Mouse (Mus musculus): ENCODE measurements around the gene Dhodh. TPM values are rescaled to one million over a fixed set of nuclear protein-coding genes. Genes with fewer than 3 reads are reported as not detected.

The Dhodh gene
- polyA plus RNA-seq, 1 experiment: 34.7 TPM

GRCm38 (mm10) chr8:109614243-109615210 lies 6.1 kb upstream of the Dhodh start, which contains the start of gene Pkd1l3:
TSS of gene Pkd1l3 (plus strand) at chr8:109614517.
- H3K4me1 ChIP-seq (replicated peaks; ENCODE audit: control insufficient read depth, insufficient read depth, low read length): peaks cover 2% of the 10 kb centered on the region; the same call in 1 of the 2 replicates
- 27% methylated on average over 27 of the region's 27 CpGs for WGBS
- no peak for DNase-seq
- H3K4me3 ChIP-seq (ENCODE audit: control insufficient read depth, insufficient read depth, low read length): peak within 1 kb of the TSS; percentile 37
- H3K36me3 ChIP-seq (ENCODE audit: control insufficient read depth, insufficient read depth, low read length): no peaks in the 10 kb centered on the region
- no peak within 1 kb of the TSS for H3K27ac ChIP-seq (ENCODE audit: control insufficient read depth, insufficient read depth, low read length)
- TF ChIP-seq POLR2A (IDR thresholded peaks at IDR 0.05; ENCODE audit: control insufficient read depth, extremely low read depth, insufficient read depth, low read length, poor library complexity) (no peak), CTCF (IDR thresholded peaks at IDR 0.05; ENCODE audit: borderline replicate concordance, control insufficient read depth, extremely low read depth, insufficient read depth, low read length, poor library complexity) (no peak)
- no peaks in the 10 kb centered on the region for H3K27me3 ChIP-seq (ENCODE audit: control insufficient read depth, insufficient read depth, low read length)

- no peak for DNase-seq
- H3K36me3 ChIP-seq (ENCODE audit: control insufficient read depth, insufficient read depth, low read length): no peaks in the 10 kb centered on the region
- H3K27ac ChIP-seq (ENCODE audit: control insufficient read depth, insufficient read depth, low read length): peak overlapping the region; percentile 86
- 27% methylated on average over 5 of the region's 5 CpGs for WGBS
- H3K4me3 ChIP-seq (ENCODE audit: control insufficient read depth, insufficient read depth, low read length): no peak overlapping the region
- TF ChIP-seq POLR2A (IDR thresholded peaks at IDR 0.05; ENCODE audit: control insufficient read depth, extremely low read depth, insufficient read depth, low read length, poor library complexity) (no peak), CTCF (IDR thresholded peaks at IDR 0.05; ENCODE audit: borderline replicate concordance, control insufficient read depth, extremely low read depth, insufficient read depth, low read length, poor library complexity) (no peak)
- no peaks in the 10 kb centered on the region for H3K27me3 ChIP-seq (ENCODE audit: control insufficient read depth, insufficient read depth, low read length)
- peaks cover 8% of the 10 kb centered on the region for H3K4me1 ChIP-seq (replicated peaks; ENCODE audit: control insufficient read depth, insufficient read depth, low read length)
Measured at GRCm38 (mm10) chr8:109609153-109609502, 655 bp upstream of the Dhodh start.

- no peak overlapping the region for H3K27ac ChIP-seq (ENCODE audit: control insufficient read depth, insufficient read depth, low read length)
- 21% methylated on average over 12 of the region's 12 CpGs for WGBS
- H3K4me1 ChIP-seq (replicated peaks; ENCODE audit: control insufficient read depth, insufficient read depth, low read length): peaks cover 8% of the 10 kb centered on the region
- no peaks in the 10 kb centered on the region for H3K27me3 ChIP-seq (ENCODE audit: control insufficient read depth, insufficient read depth, low read length)
- H3K36me3 ChIP-seq (ENCODE audit: control insufficient read depth, insufficient read depth, low read length): no peaks in the 10 kb centered on the region
- TF ChIP-seq CTCF (IDR thresholded peaks at IDR 0.05; ENCODE audit: borderline replicate concordance, control insufficient read depth, extremely low read depth, insufficient read depth, low read length, poor library complexity) (no peak), POLR2A (IDR thresholded peaks at IDR 0.05; ENCODE audit: control insufficient read depth, extremely low read depth, insufficient read depth, low read length, poor library complexity) (no peak)
- H3K4me3 ChIP-seq (ENCODE audit: control insufficient read depth, insufficient read depth, low read length): peak overlapping the region; percentile 45; the same call in 1 of the 2 replicates
- DNase-seq: no peak
Measured at GRCm38 (mm10) chr8:109607650-109608049, 823 bp downstream of the Dhodh start.

- H3K27ac ChIP-seq (ENCODE audit: control insufficient read depth, insufficient read depth, low read length): no peak overlapping the region
- H3K4me1 ChIP-seq (replicated peaks; ENCODE audit: control insufficient read depth, insufficient read depth, low read length): peaks cover 8% of the 10 kb centered on the region
- 94% methylated on average over 2 of the region's 2 CpGs for WGBS
- H3K27me3 ChIP-seq (ENCODE audit: control insufficient read depth, insufficient read depth, low read length): no peaks in the 10 kb centered on the region
- DNase-seq: no peak
- H3K36me3 ChIP-seq (ENCODE audit: control insufficient read depth, insufficient read depth, low read length): no peaks in the 10 kb centered on the region
- no peak overlapping the region for H3K4me3 ChIP-seq (ENCODE audit: control insufficient read depth, insufficient read depth, low read length)
- TF ChIP-seq POLR2A (IDR thresholded peaks at IDR 0.05; ENCODE audit: control insufficient read depth, extremely low read depth, insufficient read depth, low read length, poor library complexity) (no peak), CTCF (IDR thresholded peaks at IDR 0.05; ENCODE audit: borderline replicate concordance, control insufficient read depth, extremely low read depth, insufficient read depth, low read length, poor library complexity) (no peak)
Measured at GRCm38 (mm10) chr8:109606725-109607124, 1.7 kb downstream of the Dhodh start.

GRCm38 (mm10) chr8:109595854-109596253 lies 12.6 kb downstream of the Dhodh start:
- 53% methylated on average over 8 of the region's 8 CpGs for WGBS

GRCm38 (mm10) chr8:109593117-109593788 lies 15.2 kb downstream of the Dhodh start:
- Histone ChIP-seq H3K36me3 (ENCODE audit: control insufficient read depth, insufficient read depth, low read length) (no peaks in the 10 kb centered on the region), H3K27me3 (ENCODE audit: control insufficient read depth, insufficient read depth, low read length) (no peaks in the 10 kb centered on the region), H3K27ac (ENCODE audit: control insufficient read depth, insufficient read depth, low read length) (no peak overlapping the region), H3K4me3 (ENCODE audit: control insufficient read depth, insufficient read depth, low read length) (no peak overlapping the region), H3K4me1 (replicated peaks; ENCODE audit: control insufficient read depth, insufficient read depth, low read length) (no peaks in the 10 kb centered on the region)
- TF ChIP-seq POLR2A (IDR thresholded peaks at IDR 0.05; ENCODE audit: control insufficient read depth, extremely low read depth, insufficient read depth, low read length, poor library complexity): no peak
- no peak for TF ChIP-seq CTCF (IDR thresholded peaks at IDR 0.05; ENCODE audit: borderline replicate concordance, control insufficient read depth, extremely low read depth, insufficient read depth, low read length, poor library complexity)
- whole genome bisulfite sequencing: 83% methylated on average over 6 of the region's 6 CpGs
- peak; percentile 34 for DNase-seq

More at GRCm38 (mm10) chr8:109595854-109596253, 12.6 kb downstream of the Dhodh start:
- Histone ChIP-seq H3K27me3 (ENCODE audit: control insufficient read depth, insufficient read depth, low read length) (no peaks in the 10 kb centered on the region), H3K27ac (ENCODE audit: control insufficient read depth, insufficient read depth, low read length) (no peak overlapping the region), H3K4me3 (ENCODE audit: control insufficient read depth, insufficient read depth, low read length) (no peak overlapping the region), H3K36me3 (ENCODE audit: control insufficient read depth, insufficient read depth, low read length) (no peaks in the 10 kb centered on the region), H3K4me1 (replicated peaks; ENCODE audit: control insufficient read depth, insufficient read depth, low read length) (no peaks in the 10 kb centered on the region)
- TF ChIP-seq CTCF (IDR thresholded peaks at IDR 0.05; ENCODE audit: borderline replicate concordance, control insufficient read depth, extremely low read depth, insufficient read depth, low read length, poor library complexity) (peak; percentile 89), POLR2A (IDR thresholded peaks at IDR 0.05; ENCODE audit: control insufficient read depth, extremely low read depth, insufficient read depth, low read length, poor library complexity) (no peak)
- DNase-seq: peak; percentile 60
